Mouse (Mus musculus): ENCODE measurements at regions not wholly inside any gene's neighbourhood (a gene's known extent, or its start where the extent isn't known, plus 50 kb on each side); places are given as distances from the start of the nearest gene placed in this dataset.

DNA sequence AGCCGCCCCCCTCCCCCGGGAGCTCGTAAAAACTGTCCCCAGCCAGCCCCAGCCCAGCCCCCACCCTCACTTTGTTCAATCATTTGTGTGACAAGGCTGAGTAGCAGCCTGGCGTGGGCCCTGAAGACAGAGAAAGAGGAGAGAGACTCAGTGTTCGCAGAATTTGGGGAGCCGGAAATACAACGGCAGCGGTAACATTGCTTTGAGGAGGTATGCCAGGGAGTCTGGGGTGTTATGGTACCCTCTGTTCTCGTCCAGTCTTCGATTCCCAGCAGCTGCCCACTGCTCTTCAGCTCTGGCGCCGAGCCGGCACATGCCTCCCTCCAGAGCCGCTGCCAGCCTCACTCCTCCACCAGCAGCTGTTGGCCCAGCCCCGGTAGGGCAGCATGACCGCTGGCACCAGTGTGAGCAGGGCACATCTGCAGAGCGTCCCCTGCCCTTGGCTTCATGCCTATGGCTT lies 156.2 kb upstream of the Cdyl start:
- H3K27ac ChIP-seq (ENCODE audit: low read depth, low read length), result no peak overlapping the region
- H3K9me3 ChIP-seq (replicated peaks; ENCODE audit: control insufficient read depth, low read length), result no peaks in the 10 kb centered on the region
- no peak overlapping the region for H3K4me2 ChIP-seq
- H3K36me3 ChIP-seq (ENCODE audit: control insufficient read depth, insufficient read depth, low read length), result no peaks in the 10 kb centered on the region
- no peaks in the 10 kb centered on the region; the same call in 1 of the 2 replicates for H3K4me1 ChIP-seq (ENCODE audit: control insufficient read depth, insufficient read depth, low read length)
- WGBS (ENCODE audit: insufficient replicate concordance), result 64% methylated on average over 17 of the region's 17 CpGs
- H3K9ac ChIP-seq (ENCODE audit: low read depth, low read length), result no peak overlapping the region
- no peak for ATAC-seq (replicated peaks; ENCODE audit: insufficient number of reproducible peaks, low FRiP score, low TSS enrichment)
- no peak overlapping the region for H3K4me3 ChIP-seq (ENCODE audit: low read depth, low read length)
- no peaks in the 10 kb centered on the region for H3K27me3 ChIP-seq (ENCODE audit: control insufficient read depth, insufficient read depth, low read length)

DNA sequence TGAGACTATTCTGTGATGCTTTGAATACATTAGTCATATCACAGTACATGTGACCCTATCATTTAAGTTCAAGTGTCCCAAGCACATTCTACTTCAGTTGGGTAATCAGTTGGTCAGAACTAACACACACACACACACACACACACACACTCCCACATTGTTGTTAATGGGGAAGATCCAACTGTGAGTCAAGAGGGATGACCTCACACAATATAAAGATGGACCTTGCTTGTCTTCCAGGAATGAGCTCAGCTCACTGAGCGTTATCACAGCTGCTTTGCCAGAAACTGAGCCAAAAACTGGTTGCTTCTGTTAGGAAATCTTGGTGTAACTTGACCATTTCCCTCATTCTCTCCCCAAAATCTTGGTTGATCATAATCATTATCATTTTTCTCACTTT lies 152.4 kb upstream of the Cdyl start:
- 77% methylated on average over 1 of the region's 1 CpGs for WGBS (ENCODE audit: insufficient replicate concordance)

GRCm38 (mm10) chr13:35512029-35512507 lies 147.6 kb upstream of the Cdyl start:
- H3K9me3 ChIP-seq (replicated peaks; ENCODE audit: control insufficient read depth, low read length), result no peaks in the 10 kb centered on the region
- no peaks in the 10 kb centered on the region for H3K4me1 ChIP-seq (ENCODE audit: control insufficient read depth, insufficient read depth, low read length)
- no peak overlapping the region for H3K9ac ChIP-seq (ENCODE audit: low read depth, low read length)
- ATAC-seq (replicated peaks; ENCODE audit: insufficient number of reproducible peaks, low FRiP score, low TSS enrichment), result no peak
- no peak overlapping the region for H3K4me2 ChIP-seq
- no peak overlapping the region for H3K4me3 ChIP-seq (ENCODE audit: low read depth, low read length)
- H3K27me3 ChIP-seq (ENCODE audit: control insufficient read depth, insufficient read depth, low read length), result no peaks in the 10 kb centered on the region
- no peaks in the 10 kb centered on the region for H3K36me3 ChIP-seq (ENCODE audit: control insufficient read depth, insufficient read depth, low read length)
- no peak overlapping the region for H3K27ac ChIP-seq (ENCODE audit: low read depth, low read length)
- 55% methylated on average over 8 of the region's 8 CpGs for WGBS (ENCODE audit: insufficient replicate concordance)

More for the DNA sequence above, 152.4 kb upstream of the Cdyl start:
- Histone ChIP-seq H3K27me3 (ENCODE audit: control insufficient read depth, insufficient read depth, low read length) (no peaks in the 10 kb centered on the region), H3K9ac (ENCODE audit: low read depth, low read length) (no peak overlapping the region), H3K4me3 (ENCODE audit: low read depth, low read length) (no peak overlapping the region), H3K9me3 (replicated peaks; ENCODE audit: control insufficient read depth, low read length) (no peaks in the 10 kb centered on the region), H3K27ac (ENCODE audit: low read depth, low read length) (no peak overlapping the region), H3K4me1 (ENCODE audit: control insufficient read depth, insufficient read depth, low read length) (no peaks in the 10 kb centered on the region; the same call in 1 of the 2 replicates), H3K36me3 (ENCODE audit: control insufficient read depth, insufficient read depth, low read length) (no peaks in the 10 kb centered on the region), H3K4me2 (no peak overlapping the region)
- ATAC-seq (replicated peaks; ENCODE audit: insufficient number of reproducible peaks, low FRiP score, low TSS enrichment), result no peak

GRCm38 (mm10) chr13:35513120-35513519 lies 146.5 kb upstream of the Cdyl start:
- Histone ChIP-seq H3K36me3 (ENCODE audit: control insufficient read depth, insufficient read depth, low read length) (no peaks in the 10 kb centered on the region), H3K9ac (ENCODE audit: low read depth, low read length) (no peak overlapping the region), H3K4me1 (ENCODE audit: control insufficient read depth, insufficient read depth, low read length) (no peaks in the 10 kb centered on the region), H3K27ac (ENCODE audit: low read depth, low read length) (no peak overlapping the region), H3K9me3 (replicated peaks; ENCODE audit: control insufficient read depth, low read length) (no peaks in the 10 kb centered on the region), H3K4me3 (ENCODE audit: low read depth, low read length) (no peak overlapping the region), H3K27me3 (ENCODE audit: control insufficient read depth, insufficient read depth, low read length) (no peaks in the 10 kb centered on the region), H3K4me2 (no peak overlapping the region)
- WGBS (ENCODE audit: insufficient replicate concordance), result 81% methylated on average over 8 of the region's 8 CpGs
- ATAC-seq (replicated peaks; ENCODE audit: insufficient number of reproducible peaks, low FRiP score, low TSS enrichment), result no peak

- 56% methylated on average over 3 of the region's 3 CpGs for WGBS (ENCODE audit: insufficient replicate concordance)
- no peak overlapping the region for H3K4me3 ChIP-seq (ENCODE audit: low read depth, low read length)
These were observed 144.3 kb upstream of the Cdyl start for GRCm38 (mm10) chr13:35515291-35515690.

GRCm38 (mm10) chr13:35517692-35518091 lies 141.9 kb upstream of the Cdyl start:
- ATAC-seq (replicated peaks; ENCODE audit: insufficient number of reproducible peaks, low FRiP score, low TSS enrichment), result no peak

More at GRCm38 (mm10) chr13:35515291-35515690, 144.3 kb upstream of the Cdyl start:
- Histone ChIP-seq H3K27ac (ENCODE audit: low read depth, low read length) (no peak overlapping the region), H3K9ac (ENCODE audit: low read depth, low read length) (no peak overlapping the region), H3K9me3 (replicated peaks; ENCODE audit: control insufficient read depth, low read length) (no peaks in the 10 kb centered on the region), H3K27me3 (ENCODE audit: control insufficient read depth, insufficient read depth, low read length) (no peaks in the 10 kb centered on the region), H3K4me2 (no peak overlapping the region), H3K4me1 (ENCODE audit: control insufficient read depth, insufficient read depth, low read length) (no peaks in the 10 kb centered on the region), H3K36me3 (ENCODE audit: control insufficient read depth, insufficient read depth, low read length) (no peaks in the 10 kb centered on the region)
- ATAC-seq (replicated peaks; ENCODE audit: insufficient number of reproducible peaks, low FRiP score, low TSS enrichment), result no peak

DNA sequence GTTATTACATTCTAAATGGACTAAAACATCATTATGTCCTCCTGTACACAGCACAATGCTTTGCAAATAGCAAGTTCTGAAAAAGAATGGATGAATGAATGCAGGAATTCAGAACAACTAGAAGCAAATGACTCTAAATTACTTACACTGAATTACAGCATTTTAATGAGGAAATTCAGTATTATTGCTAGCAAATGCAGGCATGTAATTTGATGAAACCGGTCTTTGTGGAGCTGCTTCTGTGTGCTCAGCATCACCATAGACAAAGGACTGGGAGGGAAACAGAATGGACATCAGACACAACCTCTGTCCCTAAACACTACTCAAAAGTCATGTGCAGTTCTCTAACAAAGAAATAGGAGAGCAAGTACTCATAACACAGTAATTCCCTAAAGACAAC lies 137.4 kb upstream of the Cdyl start:
- no peak for ATAC-seq (replicated peaks; ENCODE audit: insufficient number of reproducible peaks, low FRiP score, low TSS enrichment)

More at GRCm38 (mm10) chr13:35517692-35518091, 141.9 kb upstream of the Cdyl start:
- Histone ChIP-seq H3K9me3 (replicated peaks; ENCODE audit: control insufficient read depth, low read length) (no peaks in the 10 kb centered on the region), H3K27ac (ENCODE audit: low read depth, low read length) (no peak overlapping the region), H3K4me3 (ENCODE audit: low read depth, low read length) (no peak overlapping the region), H3K4me1 (ENCODE audit: control insufficient read depth, insufficient read depth, low read length) (no peaks in the 10 kb centered on the region), H3K4me2 (no peak overlapping the region), H3K36me3 (ENCODE audit: control insufficient read depth, insufficient read depth, low read length) (no peaks in the 10 kb centered on the region), H3K9ac (ENCODE audit: low read depth, low read length) (no peak overlapping the region), H3K27me3 (ENCODE audit: control insufficient read depth, insufficient read depth, low read length) (no peaks in the 10 kb centered on the region)
- 80% methylated on average over 3 of the region's 3 CpGs for WGBS (ENCODE audit: insufficient replicate concordance)

GRCm38 (mm10) chr13:35529577-35529976 lies 130.1 kb upstream of the Cdyl start:
- H3K27ac ChIP-seq (ENCODE audit: low read depth, low read length), result no peak overlapping the region
- H3K4me2 ChIP-seq, result no peak overlapping the region
- WGBS (ENCODE audit: insufficient replicate concordance), result 84% methylated on average over 3 of the region's 3 CpGs
- H3K27me3 ChIP-seq (ENCODE audit: control insufficient read depth, insufficient read depth, low read length), result no peaks in the 10 kb centered on the region
- H3K36me3 ChIP-seq (ENCODE audit: control insufficient read depth, insufficient read depth, low read length), result no peaks in the 10 kb centered on the region
- ATAC-seq (replicated peaks; ENCODE audit: insufficient number of reproducible peaks, low FRiP score, low TSS enrichment), result no peak
- no peak overlapping the region for H3K9ac ChIP-seq (ENCODE audit: low read depth, low read length)
- H3K4me3 ChIP-seq (ENCODE audit: low read depth, low read length), result no peak overlapping the region
- H3K9me3 ChIP-seq (replicated peaks; ENCODE audit: control insufficient read depth, low read length), result no peaks in the 10 kb centered on the region
- no peaks in the 10 kb centered on the region for H3K4me1 ChIP-seq (ENCODE audit: control insufficient read depth, insufficient read depth, low read length)

More for the DNA sequence above, 137.4 kb upstream of the Cdyl start:
- H3K4me1 ChIP-seq (ENCODE audit: control insufficient read depth, insufficient read depth, low read length), result no peaks in the 10 kb centered on the region
- no peak overlapping the region for H3K27ac ChIP-seq (ENCODE audit: low read depth, low read length)
- no peaks in the 10 kb centered on the region for H3K36me3 ChIP-seq (ENCODE audit: control insufficient read depth, insufficient read depth, low read length)
- no peak overlapping the region for H3K9ac ChIP-seq (ENCODE audit: low read depth, low read length)
- H3K9me3 ChIP-seq (replicated peaks; ENCODE audit: control insufficient read depth, low read length), result no peaks in the 10 kb centered on the region
- no peak overlapping the region for H3K4me2 ChIP-seq
- H3K4me3 ChIP-seq (ENCODE audit: low read depth, low read length), result no peak overlapping the region
- H3K27me3 ChIP-seq (ENCODE audit: control insufficient read depth, insufficient read depth, low read length), result no peaks in the 10 kb centered on the region
- 82% methylated on average over 1 of the region's 1 CpGs for WGBS (ENCODE audit: insufficient replicate concordance)

DNA sequence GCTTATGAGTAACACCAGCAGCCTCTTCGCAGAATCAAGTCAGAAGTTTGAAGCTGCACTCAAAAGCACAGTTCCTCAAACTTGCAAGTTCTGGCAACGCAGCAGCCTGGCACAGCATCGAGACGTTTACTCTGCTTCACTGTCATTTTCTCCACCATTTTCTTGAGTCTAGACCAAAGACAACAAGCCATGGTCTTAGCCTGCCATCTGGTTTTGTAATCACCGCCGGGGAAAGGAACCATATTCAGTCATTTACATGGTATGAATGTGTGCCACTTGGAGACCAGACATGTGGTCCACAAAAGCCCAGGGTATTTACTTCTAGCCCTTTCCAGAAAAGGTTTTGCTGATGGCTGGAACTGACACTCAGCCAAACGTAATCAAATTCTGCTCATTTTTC lies 122.5 kb upstream of the Cdyl start:
- no peak overlapping the region for H3K9ac ChIP-seq (ENCODE audit: low read depth, low read length)
- H3K4me1 ChIP-seq (ENCODE audit: control insufficient read depth, insufficient read depth, low read length), result no peaks in the 10 kb centered on the region
- no peaks in the 10 kb centered on the region for H3K27me3 ChIP-seq (ENCODE audit: control insufficient read depth, insufficient read depth, low read length)
- WGBS (ENCODE audit: insufficient replicate concordance), result 84% methylated on average over 7 of the region's 7 CpGs
- no peak overlapping the region for H3K4me3 ChIP-seq (ENCODE audit: low read depth, low read length)
- H3K9me3 ChIP-seq (replicated peaks; ENCODE audit: control insufficient read depth, low read length), result no peaks in the 10 kb centered on the region
- H3K4me2 ChIP-seq, result no peak overlapping the region
- no peak overlapping the region for H3K27ac ChIP-seq (ENCODE audit: low read depth, low read length)
- no peak for ATAC-seq (replicated peaks; ENCODE audit: insufficient number of reproducible peaks, low FRiP score, low TSS enrichment)
- H3K36me3 ChIP-seq (ENCODE audit: control insufficient read depth, insufficient read depth, low read length), result no peaks in the 10 kb centered on the region
